Mouse (Mus musculus): ENCODE data around the gene Pcdh10.

Gene Pcdh10

DNA sequence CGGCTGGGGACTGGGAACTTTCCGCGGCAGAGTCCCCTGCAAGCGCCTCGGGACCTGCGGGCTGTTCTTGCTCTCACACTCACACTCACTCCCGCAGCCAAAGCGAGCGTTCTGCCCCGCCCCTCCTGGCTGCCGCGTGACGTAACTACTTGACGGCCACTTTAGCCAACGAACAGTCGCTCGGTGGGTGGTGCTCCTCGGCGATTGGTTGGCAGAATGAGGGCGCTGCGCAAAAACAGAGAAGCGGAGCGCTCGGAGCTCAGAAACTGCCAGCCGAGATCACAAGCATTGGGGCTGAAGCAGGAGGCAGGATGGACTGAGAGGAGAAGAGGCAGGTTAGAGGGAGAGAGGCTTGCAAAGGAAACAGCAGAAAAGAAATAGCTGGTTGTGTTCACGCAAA, at the start of gene Pcdh10:
Gene Pcdh10, plus strand, starts transcription at position 254 of the 400 bp plus-strand sequence.
- DNase-seq (ENCODE audit: low read depth, low spot score), result peak; percentile 95

DNA sequence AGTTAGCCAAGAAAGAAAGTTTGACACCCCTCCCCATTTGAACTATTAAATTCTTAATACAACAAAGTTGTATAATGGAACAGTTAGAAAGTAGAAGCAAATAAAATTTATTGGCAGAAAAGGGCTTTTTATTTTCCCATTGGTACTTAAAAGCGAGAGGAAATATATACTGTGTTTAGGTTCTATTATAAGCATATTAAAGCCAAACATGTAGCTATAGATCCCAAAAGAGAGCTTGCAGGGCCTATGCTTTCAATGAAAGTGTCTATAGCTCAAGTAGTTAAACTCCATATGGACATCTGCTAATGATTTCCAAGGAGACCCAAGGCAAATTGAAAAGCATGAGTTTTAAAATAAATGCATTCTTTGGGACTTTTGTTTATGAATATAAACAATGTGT, 22.3 kb upstream of the Pcdh10 start:
- DNase-seq (ENCODE audit: low read depth, low spot score), result no peak

DNA sequence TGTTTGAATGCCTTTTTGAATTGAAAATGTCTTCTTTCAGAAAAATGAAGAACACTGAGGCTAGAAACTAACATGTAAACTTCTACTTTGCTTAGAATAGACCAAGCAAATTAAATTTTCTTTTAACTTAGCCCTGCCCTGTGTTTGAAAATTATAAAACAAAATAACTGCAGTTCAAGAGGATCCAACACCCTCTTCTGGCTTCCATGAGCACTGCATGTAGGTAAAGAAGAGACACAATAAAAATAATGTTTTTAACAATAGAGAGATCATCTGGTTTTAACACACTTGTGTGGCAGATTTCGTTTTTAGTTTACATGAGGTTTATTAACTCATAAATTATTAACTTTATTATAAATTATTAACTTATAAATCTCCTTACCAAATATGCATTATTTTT, 9.2 kb upstream of the Pcdh10 start:
- no peak for DNase-seq (ENCODE audit: low read depth, low spot score)

DNA sequence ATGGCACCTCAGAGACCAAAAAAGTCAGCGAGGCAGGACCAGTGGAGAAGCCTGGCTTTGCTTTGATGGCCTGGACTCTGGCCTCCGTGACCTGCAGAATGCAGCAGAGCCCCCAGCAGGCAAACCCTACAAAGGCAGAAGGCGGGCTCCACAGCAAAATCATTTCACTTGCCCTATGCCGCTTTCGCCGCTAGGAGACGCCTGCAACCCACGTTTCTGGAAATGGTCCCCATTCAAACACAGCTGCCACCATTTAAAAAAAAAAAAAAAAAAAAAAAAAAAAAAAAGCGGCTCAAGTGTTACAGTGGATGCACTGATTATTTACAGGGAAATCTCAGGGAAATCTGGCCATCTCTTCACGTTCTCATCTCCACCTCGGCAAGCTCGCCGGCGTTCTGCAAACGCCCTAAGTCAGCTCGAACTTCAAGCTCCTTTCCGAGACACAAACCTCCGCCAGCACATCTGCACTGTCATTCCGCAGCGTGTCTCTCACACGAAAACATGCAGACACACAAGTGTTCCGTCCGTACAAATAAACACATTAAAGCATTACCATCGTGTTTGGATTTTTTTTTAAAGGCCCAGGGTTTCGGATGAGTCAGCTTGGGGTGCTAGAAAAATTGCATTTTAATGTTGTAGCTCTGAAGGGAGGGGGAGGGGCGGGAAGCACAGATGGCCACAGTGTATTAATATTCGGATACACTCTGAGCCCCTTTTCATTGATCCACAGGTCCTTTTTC, 2.3 kb upstream of the Pcdh10 start:
- DNase-seq (ENCODE audit: low read depth, low spot score), result peak; percentile 88

DNA sequence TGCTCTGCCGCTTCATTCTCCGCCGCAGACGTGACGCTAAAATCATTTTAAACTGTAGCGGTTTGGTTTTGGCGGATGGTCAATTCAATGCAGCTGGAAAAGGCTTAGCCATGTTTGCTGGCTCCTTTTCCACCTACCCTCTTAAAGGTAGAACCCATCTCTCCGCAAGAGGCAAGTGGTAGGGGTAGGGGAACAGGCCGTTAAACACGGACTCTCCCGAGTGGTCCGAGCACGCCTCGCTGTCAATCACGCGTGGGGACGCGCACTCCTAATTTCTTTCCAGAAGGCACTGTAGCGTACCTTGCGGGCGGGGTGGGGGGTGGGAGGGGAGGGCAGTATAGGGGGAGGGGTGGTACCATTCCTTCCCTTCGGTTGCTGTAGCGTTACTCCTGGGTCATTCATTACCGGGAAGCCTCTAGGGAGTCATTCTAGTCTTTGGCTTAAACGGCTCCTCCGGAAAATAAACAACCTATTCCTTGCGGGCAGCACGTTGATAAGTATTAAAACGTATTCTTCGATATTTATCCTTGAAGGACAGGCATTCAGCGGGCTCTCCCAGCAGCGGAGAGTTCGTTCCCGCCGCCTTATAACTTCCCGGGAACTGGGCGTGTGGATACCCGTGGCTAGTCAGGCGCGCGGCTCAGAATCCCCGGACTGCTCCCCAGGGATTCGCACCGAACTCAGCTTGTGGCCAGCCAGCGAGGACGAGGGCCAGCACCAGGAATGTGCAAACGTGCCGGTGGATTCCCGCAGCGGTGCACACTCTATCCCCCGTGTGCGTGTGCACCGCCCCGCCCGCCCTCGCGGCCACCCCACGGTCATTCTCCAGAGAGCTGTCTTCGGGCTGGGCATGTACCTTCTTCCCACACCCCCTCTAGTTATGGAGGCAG, 1.5 kb upstream of the Pcdh10 start:
- DNase-seq (ENCODE audit: low read depth, low spot score), result peak; percentile 47

DNA sequence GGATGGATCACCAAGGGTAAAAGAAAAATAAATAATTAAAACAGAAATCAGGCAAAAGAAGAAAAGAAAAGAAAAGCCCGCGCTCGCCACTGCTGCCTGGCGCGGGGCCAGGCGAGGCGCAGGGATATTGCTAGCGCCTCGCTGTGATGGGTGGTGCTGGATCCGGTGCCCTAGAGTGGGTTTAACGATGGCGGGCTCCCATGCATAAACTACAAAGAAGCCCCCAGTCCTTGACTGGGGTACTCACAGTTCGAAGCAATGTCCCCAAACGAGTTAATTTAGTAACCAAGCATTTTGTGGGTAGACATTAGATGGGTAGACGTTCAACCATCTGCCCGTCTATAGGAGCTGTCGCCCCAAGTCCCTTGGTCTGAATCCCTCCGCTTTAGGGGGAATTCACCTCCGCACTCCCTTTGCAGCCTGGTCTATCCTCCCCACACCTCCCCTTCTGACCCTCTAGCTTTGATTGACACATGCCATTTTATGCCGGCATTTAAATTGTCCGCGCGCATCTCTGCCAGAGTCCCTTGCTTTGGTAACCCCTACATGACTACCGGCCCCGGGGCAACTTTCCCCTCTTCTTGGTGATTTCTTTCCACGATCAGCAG, 703 bp upstream of the Pcdh10 start:
- DNase-seq (ENCODE audit: low read depth, low spot score), result peak; percentile 66

DNA sequence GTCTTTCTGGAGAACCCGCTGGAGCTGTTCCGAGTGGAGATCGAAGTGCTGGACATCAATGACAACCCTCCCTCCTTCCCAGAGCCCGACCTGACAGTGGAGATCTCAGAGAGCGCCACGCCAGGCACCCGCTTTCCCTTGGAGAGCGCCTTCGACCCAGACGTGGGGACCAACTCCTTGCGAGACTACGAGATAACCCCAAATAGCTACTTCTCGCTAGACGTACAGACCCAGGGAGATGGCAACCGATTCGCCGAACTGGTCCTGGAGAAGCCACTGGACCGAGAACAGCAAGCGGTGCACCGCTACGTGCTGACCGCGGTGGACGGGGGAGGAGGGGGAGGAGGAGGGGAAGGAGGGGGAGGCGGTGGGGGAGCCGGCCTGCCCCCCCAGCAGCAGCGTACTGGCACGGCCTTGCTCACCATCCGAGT, 1.4 kb downstream of the Pcdh10 start:
- peak; percentile 25 for DNase-seq (ENCODE audit: low read depth, low spot score)

DNA sequence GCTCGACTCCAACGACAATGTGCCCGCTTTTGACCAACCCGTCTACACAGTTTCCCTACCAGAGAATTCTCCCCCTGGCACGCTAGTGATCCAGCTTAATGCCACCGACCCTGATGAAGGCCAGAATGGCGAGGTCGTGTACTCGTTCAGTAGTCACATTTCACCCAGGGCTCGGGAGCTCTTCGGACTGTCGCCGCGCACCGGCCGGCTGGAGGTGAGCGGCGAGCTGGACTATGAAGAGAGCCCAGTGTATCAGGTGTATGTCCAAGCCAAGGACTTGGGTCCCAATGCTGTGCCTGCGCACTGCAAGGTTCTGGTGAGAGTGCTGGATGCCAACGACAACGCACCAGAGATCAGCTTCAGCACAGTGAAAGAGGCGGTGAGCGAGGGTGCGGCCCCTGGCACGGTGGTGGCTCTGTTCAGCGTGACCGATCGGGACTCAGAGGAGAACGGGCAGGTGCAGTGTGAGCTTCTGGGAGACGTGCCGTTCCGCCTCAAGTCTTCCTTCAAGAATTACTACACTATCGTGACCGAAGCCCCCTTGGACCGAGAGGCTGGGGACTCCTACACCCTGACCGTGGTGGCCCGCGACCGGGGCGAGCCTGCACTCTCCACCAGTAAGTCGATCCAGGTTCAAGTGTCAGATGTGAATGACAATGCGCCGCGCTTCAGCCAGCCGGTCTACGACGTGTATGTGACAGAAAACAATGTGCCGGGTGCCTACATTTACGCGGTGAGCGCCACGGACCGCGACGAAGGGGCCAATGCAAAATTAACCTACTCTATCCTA, 2.0 kb downstream of the Pcdh10 start:
- DNase-seq (ENCODE audit: low read depth, low spot score), result peak; percentile 24

DNA sequence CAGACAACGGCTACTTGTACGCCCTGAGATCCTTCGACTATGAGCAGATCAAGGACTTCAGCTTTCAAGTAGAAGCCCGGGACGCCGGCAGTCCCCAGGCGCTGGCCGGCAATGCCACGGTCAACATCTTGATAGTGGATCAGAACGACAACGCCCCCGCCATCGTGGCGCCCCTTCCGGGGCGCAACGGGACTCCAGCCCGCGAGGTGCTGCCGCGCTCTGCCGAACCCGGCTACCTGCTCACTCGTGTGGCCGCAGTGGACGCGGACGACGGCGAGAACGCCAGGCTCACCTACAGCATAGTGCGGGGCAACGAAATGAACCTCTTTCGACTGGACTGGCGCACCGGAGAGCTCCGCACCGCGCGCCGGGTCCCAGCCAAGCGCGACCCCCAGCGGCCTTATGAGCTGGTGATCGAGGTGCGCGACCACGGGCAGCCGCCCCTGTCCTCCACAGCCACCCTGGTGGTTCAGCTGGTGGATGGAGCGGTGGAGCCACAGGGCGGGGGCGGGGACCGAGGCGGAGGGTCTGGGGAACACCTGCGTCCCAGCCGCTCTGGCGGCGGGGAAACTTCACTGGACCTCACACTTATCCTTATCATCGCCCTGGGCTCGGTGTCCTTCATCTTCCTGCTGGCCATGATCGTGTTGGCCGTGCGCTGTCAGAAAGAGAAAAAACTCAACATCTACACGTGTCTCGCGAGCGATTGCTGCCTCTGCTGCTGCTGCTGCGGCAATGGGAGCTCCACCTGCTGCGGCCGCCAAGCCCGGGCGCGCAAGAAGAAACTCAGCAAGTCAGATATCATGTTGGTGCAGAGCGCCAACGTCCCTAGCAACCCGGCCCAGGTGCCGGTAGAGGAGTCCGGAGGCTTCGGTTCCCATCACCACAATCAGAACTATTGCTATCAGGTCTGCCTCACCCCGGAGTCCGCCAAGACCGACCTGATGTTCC, 2.9 kb downstream of the Pcdh10 start:
- DNase-seq (ENCODE audit: low read depth, low spot score), result peak; percentile 36

DNA sequence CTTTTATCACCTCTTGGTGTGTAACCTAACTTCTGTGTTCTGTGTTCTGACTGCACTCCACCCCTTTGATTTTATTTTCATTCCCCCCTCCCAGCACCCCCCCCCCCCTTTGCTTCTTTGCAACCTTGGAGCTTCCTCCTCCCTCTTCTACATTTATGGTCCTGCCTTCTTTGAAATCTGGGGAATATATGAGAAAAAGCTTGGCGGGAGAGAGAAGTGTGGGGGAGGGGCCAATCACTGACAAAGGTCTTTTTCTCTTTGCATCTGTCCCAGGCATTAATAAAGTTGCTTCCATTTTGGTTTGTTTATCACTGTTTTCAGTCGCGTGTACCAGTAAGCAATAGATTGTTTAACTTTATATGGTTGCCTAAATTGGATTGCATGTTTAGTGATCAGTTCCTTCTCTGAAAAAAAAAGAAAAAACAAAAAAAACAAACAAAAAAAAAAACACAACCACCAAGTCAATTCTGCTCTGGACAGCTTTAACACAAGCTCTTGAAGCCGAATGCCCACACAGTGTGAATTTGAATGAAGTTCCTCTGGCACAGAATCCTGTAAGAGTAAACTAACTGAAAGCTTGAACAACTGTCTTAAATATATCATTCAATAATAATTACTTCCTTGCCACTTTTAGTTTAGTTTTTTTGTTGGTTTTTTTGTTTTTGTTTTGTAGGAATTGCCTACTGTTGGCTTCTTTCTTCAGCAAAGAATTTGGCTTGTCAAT, 4.0 kb downstream of the Pcdh10 start:
- DNase-seq (ENCODE audit: low read depth, low spot score), result no peak

DNA sequence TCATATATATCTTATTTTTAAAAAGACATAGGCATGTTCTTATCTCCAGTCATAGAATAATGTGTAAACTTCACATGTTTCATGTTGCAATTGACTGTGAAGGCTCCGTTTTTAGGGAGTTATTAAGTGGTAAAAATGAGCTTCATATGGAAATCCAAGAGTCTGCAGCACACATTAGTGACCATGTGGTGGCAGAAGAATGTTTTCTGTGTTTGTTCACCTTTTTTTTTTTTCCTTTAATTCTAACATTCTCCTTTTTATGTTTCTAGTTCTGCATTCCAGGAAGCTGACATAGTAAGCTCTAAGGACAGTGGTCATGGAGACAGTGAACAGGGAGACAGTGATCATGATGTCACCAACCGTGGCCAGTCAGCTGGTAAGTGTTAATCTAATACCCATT, 5.6 kb downstream of the Pcdh10 start:
- no peak for DNase-seq (ENCODE audit: low read depth, low spot score)

DNA sequence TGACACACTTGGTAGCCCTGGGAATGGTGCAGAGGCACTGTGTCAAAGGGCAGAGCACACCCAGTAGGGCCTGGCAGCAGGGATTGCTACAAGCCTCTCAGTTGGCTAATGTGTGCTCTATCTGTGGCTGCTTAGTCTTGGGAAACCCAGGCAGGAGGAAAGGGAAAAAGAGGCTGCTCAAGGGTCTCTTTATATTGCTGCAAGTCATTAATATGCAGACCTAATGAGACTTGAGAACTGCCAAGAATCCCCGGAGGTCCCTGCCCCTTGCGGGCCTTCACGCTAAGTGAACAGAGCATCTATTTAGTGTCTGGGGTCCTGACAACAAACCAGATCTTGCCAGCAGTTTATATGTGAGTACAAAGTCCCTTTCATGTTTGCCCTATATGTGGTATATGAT, 6.8 kb downstream of the Pcdh10 start:
- DNase-seq (ENCODE audit: low read depth, low spot score), result no peak

DNA sequence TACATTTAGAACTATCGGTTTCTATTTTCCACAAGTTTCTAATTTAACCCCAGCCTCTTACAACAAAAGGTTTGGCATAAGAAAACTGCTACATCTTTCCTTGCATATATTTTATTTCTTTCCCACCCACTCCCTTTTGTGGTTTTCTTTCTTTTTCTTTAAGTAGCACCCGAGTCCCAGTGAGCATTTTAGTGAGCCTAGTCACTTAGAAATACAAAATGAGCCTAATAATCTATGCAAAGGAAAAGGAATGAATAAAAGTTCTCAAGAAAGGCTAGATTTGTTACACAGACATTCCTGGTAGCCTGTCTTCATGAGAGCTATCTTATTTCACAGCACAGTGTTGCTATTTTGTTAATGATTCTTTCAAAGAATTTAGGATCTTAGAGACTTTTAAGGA, 7.3 kb downstream of the Pcdh10 start:
- no peak for DNase-seq (ENCODE audit: low read depth, low spot score)

DNA sequence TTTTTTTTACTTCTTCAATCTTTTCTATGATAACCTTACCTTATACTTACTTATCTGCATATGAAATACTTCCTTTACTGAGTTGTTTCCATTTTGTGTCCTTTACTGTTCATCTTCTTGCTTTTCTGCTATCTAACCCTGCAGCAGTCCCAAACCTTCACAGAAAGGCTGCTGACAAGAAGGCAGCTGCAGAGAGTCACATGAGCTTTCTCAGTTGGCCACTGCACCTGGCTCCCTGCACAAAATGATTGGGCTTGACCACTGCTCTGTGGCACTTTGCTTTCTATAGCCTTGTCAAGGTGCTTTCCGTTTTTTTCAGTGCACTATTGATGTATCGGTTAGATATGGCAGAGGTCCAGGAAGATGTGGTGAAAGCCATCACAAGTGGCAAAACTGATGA, 8.3 kb downstream of the Pcdh10 start:
- no peak for DNase-seq (ENCODE audit: low read depth, low spot score)

DNA sequence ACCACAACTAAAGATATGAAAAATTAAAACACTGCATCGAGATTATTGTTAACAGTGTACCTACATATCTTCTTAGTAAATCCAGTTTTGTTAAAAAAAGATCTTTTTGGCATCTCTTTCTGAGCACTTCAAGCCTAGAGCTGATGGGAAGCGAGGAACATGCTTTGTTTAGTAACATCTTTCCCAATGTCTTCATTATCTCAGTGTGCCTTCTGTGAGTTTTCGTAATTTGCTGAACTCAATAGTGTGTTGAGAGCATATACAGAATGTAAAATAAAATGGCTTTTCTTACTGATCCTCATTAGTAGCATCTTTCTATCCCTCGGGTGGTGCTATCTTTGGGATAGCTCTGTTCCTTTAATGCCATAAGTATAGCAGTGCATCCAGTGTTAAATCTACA, 18.9 kb downstream of the Pcdh10 start:
- no peak for DNase-seq (ENCODE audit: low read depth, low spot score)

DNA sequence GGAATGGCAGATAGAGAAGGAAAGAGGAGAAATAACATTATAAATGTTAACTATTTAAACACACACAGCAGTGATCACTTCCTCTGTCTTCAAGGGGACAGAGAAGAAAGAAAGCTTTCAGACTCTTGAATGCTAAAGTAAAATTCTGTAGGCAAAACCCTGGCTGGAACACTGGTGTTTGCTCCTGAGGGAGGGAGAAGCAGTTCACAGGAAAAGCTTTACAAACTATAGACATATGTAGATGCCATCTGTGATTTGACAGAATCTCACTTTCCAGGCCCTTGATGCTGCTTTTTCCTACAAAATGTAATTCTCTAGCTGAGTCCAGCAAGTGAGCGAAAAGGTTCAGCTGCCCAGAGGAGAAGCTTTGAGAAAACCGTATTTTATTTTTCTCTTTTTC, 25.0 kb downstream of the Pcdh10 start:
- no peak for DNase-seq (ENCODE audit: low read depth, low spot score)

DNA sequence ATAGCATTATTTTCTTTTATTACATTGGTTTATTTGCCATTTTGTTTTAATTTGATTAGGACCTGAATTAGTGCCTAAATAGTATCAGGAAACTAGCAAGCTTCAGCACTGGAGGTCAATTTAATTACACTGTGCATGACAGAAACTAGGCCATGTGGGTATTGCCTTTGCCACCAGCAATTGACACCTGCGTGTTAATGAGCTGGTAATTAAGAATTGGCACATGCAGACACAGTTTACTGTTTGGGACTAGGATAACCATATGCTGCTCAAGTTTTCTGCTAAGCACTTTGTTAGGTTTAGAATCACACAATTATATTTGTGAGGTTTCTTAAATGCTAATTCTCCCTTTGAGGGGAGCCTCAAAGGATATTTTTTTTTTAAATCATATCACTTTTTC, 53.5 kb downstream of the Pcdh10 start:
- no peak for DNase-seq (ENCODE audit: low read depth, low spot score)

DNA sequence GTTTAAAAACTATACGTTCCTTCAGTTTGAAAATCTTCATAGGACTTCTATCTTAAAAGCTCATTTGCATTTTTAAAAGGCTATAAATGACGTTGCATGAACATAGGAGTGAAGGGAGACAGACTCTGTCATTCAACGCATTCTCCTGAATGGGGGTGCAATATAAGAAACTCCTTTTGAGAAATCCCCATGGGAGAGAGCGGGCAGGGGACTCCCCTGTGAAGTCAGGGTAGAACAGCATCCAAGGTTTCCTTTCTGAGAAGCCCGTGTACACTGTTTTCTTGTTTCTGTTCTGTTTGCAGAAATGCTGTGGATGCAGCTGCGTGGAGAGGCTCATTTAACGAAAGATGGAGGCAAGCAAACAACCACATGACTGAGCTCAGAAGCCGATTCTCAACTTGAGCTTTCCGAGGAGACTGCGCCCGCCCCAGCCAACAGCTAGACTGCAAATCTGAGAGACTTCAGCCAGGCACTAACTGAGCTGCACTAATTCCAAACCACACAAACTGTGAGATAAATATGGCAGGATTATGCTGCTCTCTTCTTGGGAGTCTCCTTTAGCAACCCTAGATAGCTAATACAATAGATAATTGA, 54.1 kb downstream of the Pcdh10 start:
- no peak for DNase-seq (ENCODE audit: low read depth, low spot score)

Measured in mesoderm, embryonic 11.5 days (tissue).